Mouse (Mus musculus): ENCODE measurements around the gene Fer1l5. TPM values are rescaled to one million over a fixed set of nuclear protein-coding genes. Genes with fewer than 3 reads are reported as not detected.

Gene Fer1l5
- polyA plus RNA-seq, 2 experiments, result 0.02 to 0.13 TPM

- no peak for DNase-seq (ENCODE audit: low read depth in 3 of 3, low spot score in 3 of 3)
- no peaks in the 10 kb centered on the region; the same call in 1 of the 2 replicates for H3K36me3 ChIP-seq (replicated peaks; ENCODE audit: control insufficient read depth, insufficient read depth, low read depth)
- no peak overlapping the region for H3K9ac ChIP-seq (replicated peaks)
- H3K27me3 ChIP-seq (ENCODE audit: control insufficient read depth, insufficient read depth, low read length), result no peaks in the 10 kb centered on the region
- H3K27ac ChIP-seq, result no peak overlapping the region
- 79% methylated on average over 2 of the region's 2 CpGs for WGBS (ENCODE audit: insufficient replicate concordance)
- H3K9me3 ChIP-seq (ENCODE audit: control insufficient read depth, low read length), result no peaks in the 10 kb centered on the region
- no peak for ATAC-seq (ENCODE audit: insufficient read depth)
- H3K4me3 ChIP-seq (ENCODE audit: insufficient read depth in 1 of 2, low read depth in 2 of 2, low read length in 2 of 2), result no peak overlapping the region
- H3K4me2 ChIP-seq (ENCODE audit: low read depth), result no peak overlapping the region
- no peak for TF ChIP-seq CTCF (IDR thresholded peaks at IDR 0.05; ENCODE audit: low read depth)
- no peak for TF ChIP-seq EP300 (IDR thresholded peaks at IDR 0.05; ENCODE audit: low read depth)
- no peaks in the 10 kb centered on the region for H3K4me1 ChIP-seq (replicated peaks; ENCODE audit: control insufficient read depth in 2 of 2, insufficient read depth in 2 of 2, low read length in 1 of 2)
Observed at GRCm38 (mm10) chr1:36429511-36429910, 57.4 kb downstream of the Fer1l5 start.

- no peak overlapping the region for H3K27ac ChIP-seq
- H3K4me2 ChIP-seq (ENCODE audit: low read depth), result no peak overlapping the region
- no peaks in the 10 kb centered on the region for H3K27me3 ChIP-seq (ENCODE audit: control insufficient read depth, insufficient read depth, low read length)
- DNase-seq (ENCODE audit: low read depth in 3 of 3, low spot score in 3 of 3), result no peak
- H3K9ac ChIP-seq (replicated peaks), result no peak overlapping the region
- H3K9me3 ChIP-seq (ENCODE audit: control insufficient read depth, low read length), result no peaks in the 10 kb centered on the region
- TF ChIP-seq EP300 (IDR thresholded peaks at IDR 0.05; ENCODE audit: low read depth), result no peak
- no peak for TF ChIP-seq CTCF (IDR thresholded peaks at IDR 0.05; ENCODE audit: low read depth)
- no peak overlapping the region for H3K4me3 ChIP-seq (ENCODE audit: insufficient read depth in 1 of 2, low read depth in 2 of 2, low read length in 2 of 2)
- ATAC-seq (ENCODE audit: insufficient read depth), result no peak
- WGBS (ENCODE audit: insufficient replicate concordance), result 64% methylated on average over 4 of the region's 4 CpGs
- H3K36me3 ChIP-seq (replicated peaks; ENCODE audit: control insufficient read depth, insufficient read depth, low read depth), result peaks cover 2% of the 10 kb centered on the region; the same call in 1 of the 2 replicates
- H3K4me1 ChIP-seq (replicated peaks; ENCODE audit: control insufficient read depth in 2 of 2, insufficient read depth in 2 of 2, low read length in 1 of 2), result no peaks in the 10 kb centered on the region
Observed at GRCm38 (mm10) chr1:36432999-36433398, 60.9 kb downstream of the Fer1l5 start.

- H3K27ac ChIP-seq, result no peak overlapping the region
- no peak for TF ChIP-seq CTCF (IDR thresholded peaks at IDR 0.05; ENCODE audit: low read depth)
- TF ChIP-seq EP300 (IDR thresholded peaks at IDR 0.05; ENCODE audit: low read depth), result no peak
- no peak overlapping the region for H3K4me2 ChIP-seq (ENCODE audit: low read depth)
- no peak for ATAC-seq (ENCODE audit: insufficient read depth)
- no peaks in the 10 kb centered on the region for H3K27me3 ChIP-seq (ENCODE audit: control insufficient read depth, insufficient read depth, low read length)
- H3K9me3 ChIP-seq (ENCODE audit: control insufficient read depth, low read length), result no peaks in the 10 kb centered on the region
- H3K4me3 ChIP-seq (ENCODE audit: insufficient read depth in 1 of 2, low read depth in 2 of 2, low read length in 2 of 2), result no peak overlapping the region
- WGBS (ENCODE audit: insufficient replicate concordance), result 81% methylated on average over 3 of the region's 3 CpGs
- DNase-seq (ENCODE audit: low read depth in 3 of 3, low spot score in 3 of 3), result no peak
- H3K9ac ChIP-seq (replicated peaks), result no peak overlapping the region
- no peaks in the 10 kb centered on the region for H3K4me1 ChIP-seq (replicated peaks; ENCODE audit: control insufficient read depth in 2 of 2, insufficient read depth in 2 of 2, low read length in 1 of 2)
- H3K36me3 ChIP-seq (replicated peaks; ENCODE audit: control insufficient read depth, insufficient read depth, low read depth), result peaks cover 2% of the 10 kb centered on the region; the same call in 1 of the 2 replicates
Observed at GRCm38 (mm10) chr1:36433616-36434015, 61.5 kb downstream of the Fer1l5 start.

GRCm38 (mm10) chr1:36435071-36435470 lies 63.0 kb downstream of the Fer1l5 start:
- H3K36me3 ChIP-seq (replicated peaks; ENCODE audit: control insufficient read depth, insufficient read depth, low read depth), result peaks cover 6% of the 10 kb centered on the region; the same call in 1 of the 2 replicates
- H3K27ac ChIP-seq, result no peak overlapping the region
- TF ChIP-seq CTCF (IDR thresholded peaks at IDR 0.05; ENCODE audit: low read depth) (no peak), EP300 (IDR thresholded peaks at IDR 0.05; ENCODE audit: low read depth) (no peak)
- WGBS (ENCODE audit: insufficient replicate concordance), result 59% methylated on average over 4 of the region's 4 CpGs
- H3K4me3 ChIP-seq (ENCODE audit: insufficient read depth in 1 of 2, low read depth in 2 of 2, low read length in 2 of 2), result no peak overlapping the region
- DNase-seq (ENCODE audit: low read depth in 3 of 3, low spot score in 3 of 3) (no peak), ATAC-seq (ENCODE audit: insufficient read depth) (no peak)
- no peaks in the 10 kb centered on the region for H3K9me3 ChIP-seq (ENCODE audit: control insufficient read depth, low read length)
- no peaks in the 10 kb centered on the region for H3K27me3 ChIP-seq (ENCODE audit: control insufficient read depth, insufficient read depth, low read length)
- no peaks in the 10 kb centered on the region for H3K4me1 ChIP-seq (replicated peaks; ENCODE audit: control insufficient read depth in 2 of 2, insufficient read depth in 2 of 2, low read length in 1 of 2)
- H3K4me2 ChIP-seq (ENCODE audit: low read depth), result no peak overlapping the region
- H3K9ac ChIP-seq (replicated peaks), result no peak overlapping the region

GRCm38 (mm10) chr1:36436515-36436914 lies 64.4 kb downstream of the Fer1l5 start:
- Histone ChIP-seq H3K4me1 (replicated peaks; ENCODE audit: control insufficient read depth in 2 of 2, insufficient read depth in 2 of 2, low read length in 1 of 2) (no peaks in the 10 kb centered on the region), H3K4me3 (ENCODE audit: insufficient read depth in 1 of 2, low read depth in 2 of 2, low read length in 2 of 2) (no peak overlapping the region), H3K36me3 (replicated peaks; ENCODE audit: control insufficient read depth, insufficient read depth, low read depth) (peaks cover 6% of the 10 kb centered on the region; the same call in 1 of the 2 replicates), H3K9me3 (ENCODE audit: control insufficient read depth, low read length) (no peaks in the 10 kb centered on the region), H3K4me2 (ENCODE audit: low read depth) (no peak overlapping the region), H3K27me3 (ENCODE audit: control insufficient read depth, insufficient read depth, low read length) (no peaks in the 10 kb centered on the region), H3K9ac (replicated peaks) (no peak overlapping the region), H3K27ac (no peak overlapping the region)
- ATAC-seq (ENCODE audit: insufficient read depth) (no peak), DNase-seq (ENCODE audit: low read depth in 3 of 3, low spot score in 3 of 3) (no peak)
- 75% methylated on average over 6 of the region's 6 CpGs for WGBS (ENCODE audit: insufficient replicate concordance)
- TF ChIP-seq EP300 (IDR thresholded peaks at IDR 0.05; ENCODE audit: low read depth) (no peak), CTCF (IDR thresholded peaks at IDR 0.05; ENCODE audit: low read depth) (no peak)

All from liver, embryonic 14.5 days (tissue).